Mouse (Mus musculus): ENCODE data around the gene Ptpn9. TPM values are rescaled to one million over a fixed set of nuclear protein-coding genes. Genes with fewer than 3 reads are reported as not detected.
A peak's percentile ranks its signal among the peaks of the same experiment; 100 is the strongest.

The Ptpn9 gene
- polyA plus RNA-seq, 1 experiment: 20.7 TPM

DNA sequence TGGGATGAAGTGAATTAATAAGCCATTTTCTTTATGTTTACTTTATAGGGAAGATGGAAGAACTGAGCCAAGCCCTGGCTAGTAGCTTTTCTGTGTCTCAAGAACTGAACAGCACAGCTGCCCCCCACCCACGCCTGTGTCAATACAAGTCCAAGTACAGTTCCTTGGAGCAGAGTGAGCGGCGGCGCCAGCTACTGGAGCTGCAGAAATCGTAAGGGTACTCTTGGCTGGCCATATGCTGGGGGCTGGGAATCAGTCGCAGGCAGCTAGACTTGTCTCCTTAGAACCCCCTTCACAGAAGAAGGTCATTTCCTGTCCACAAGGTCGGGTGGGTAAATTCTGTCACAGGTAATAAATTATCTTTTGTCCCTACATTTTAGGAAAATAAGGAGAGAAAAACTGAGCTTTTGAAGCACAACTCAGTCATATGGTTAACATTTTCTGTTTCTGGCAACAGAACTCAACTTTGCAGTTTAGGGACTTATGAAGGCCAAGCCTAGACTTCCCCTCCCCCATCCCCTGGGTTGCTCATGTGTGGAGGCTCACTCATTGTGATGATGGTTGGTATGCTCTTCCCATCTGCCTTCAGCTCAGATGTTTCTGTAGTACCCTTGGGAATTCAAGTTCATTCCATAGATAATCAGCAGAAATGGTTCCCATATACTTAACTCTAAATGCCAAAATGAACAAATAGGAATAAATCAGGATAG lies 37.6 kb upstream of the Ptpn9 start:
- H3K27me3 ChIP-seq (replicated peaks; ENCODE audit: control insufficient read depth, insufficient read depth, low read length): no peaks in the 10 kb centered on the region
- H3K27ac ChIP-seq (ENCODE audit: insufficient read depth, low read depth, low read length): no peak overlapping the region
- H3K4me3 ChIP-seq (ENCODE audit: insufficient read depth, low read depth, low read length): no peak overlapping the region
- no peaks in the 10 kb centered on the region for H3K4me1 ChIP-seq (ENCODE audit: control insufficient read depth, insufficient read depth, low read length)
- WGBS: 53% methylated on average over 7 of the region's 7 CpGs
- TF ChIP-seq POLR2A (IDR thresholded peaks at IDR 0.05; ENCODE audit: low read depth, low read length) (no peak), CTCF (conservative IDR thresholded peaks at IDR 0.05; ENCODE audit: insufficient read depth, insufficient read length, low read depth, low read length) (no peak)
- no peak for DNase-seq
- H3K36me3 ChIP-seq (ENCODE audit: control insufficient read depth, insufficient read depth, low read length): no peaks in the 10 kb centered on the region

DNA sequence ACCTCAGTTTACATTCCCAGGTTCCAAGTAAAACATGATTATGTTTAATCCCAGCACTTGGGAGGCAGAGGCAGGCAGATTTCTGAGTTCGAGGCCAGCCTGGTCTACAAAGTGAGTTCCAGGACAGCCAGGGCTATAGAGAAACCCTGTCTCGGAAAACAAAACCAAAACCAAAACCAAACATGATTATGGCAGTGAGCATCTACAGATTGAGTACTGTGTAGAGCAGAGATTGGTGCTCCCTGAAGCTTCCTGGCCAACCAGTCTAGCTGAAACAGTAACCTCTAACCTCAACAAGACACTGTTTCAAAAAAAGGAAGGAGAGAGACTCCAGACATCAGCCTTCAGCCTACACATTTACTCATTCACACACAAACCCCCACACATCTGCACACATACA lies 36.0 kb upstream of the Ptpn9 start:
- peaks cover 3% of the 10 kb centered on the region; the same call in 1 of the 2 replicates for H3K36me3 ChIP-seq (ENCODE audit: control insufficient read depth, insufficient read depth, low read length)
- 94% methylated on average over 2 of the region's 2 CpGs for WGBS
- no peaks in the 10 kb centered on the region for H3K27me3 ChIP-seq (replicated peaks; ENCODE audit: control insufficient read depth, insufficient read depth, low read length)
- no peak overlapping the region for H3K27ac ChIP-seq (ENCODE audit: insufficient read depth, low read depth, low read length)
- DNase-seq: no peak
- H3K4me3 ChIP-seq (ENCODE audit: insufficient read depth, low read depth, low read length): no peak overlapping the region
- no peak for TF ChIP-seq CTCF (conservative IDR thresholded peaks at IDR 0.05; ENCODE audit: insufficient read depth, insufficient read length, low read depth, low read length)
- TF ChIP-seq POLR2A (IDR thresholded peaks at IDR 0.05; ENCODE audit: low read depth, low read length): no peak
- H3K4me1 ChIP-seq (ENCODE audit: control insufficient read depth, insufficient read depth, low read length): no peaks in the 10 kb centered on the region

DNA sequence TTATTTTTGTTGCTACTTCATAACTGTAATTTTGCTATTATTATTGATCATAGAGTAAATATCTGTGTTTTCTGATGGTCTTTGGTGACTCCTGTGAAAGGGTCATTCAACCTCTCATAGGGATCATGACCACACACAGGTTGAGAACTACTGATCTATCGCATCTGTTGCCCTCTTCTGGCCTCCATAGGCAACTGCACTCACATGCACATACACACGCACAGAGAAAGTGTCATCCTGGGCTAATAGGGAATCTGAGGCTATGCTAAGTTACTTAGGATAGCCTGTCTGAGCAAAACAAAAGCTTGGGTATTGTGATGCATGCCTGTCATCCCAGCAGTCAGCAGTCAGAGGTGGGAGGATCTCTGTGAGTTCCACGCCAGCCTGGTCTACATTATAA lies 33.1 kb upstream of the Ptpn9 start:
- DNase-seq: no peak
- no peaks in the 10 kb centered on the region for H3K4me1 ChIP-seq (ENCODE audit: control insufficient read depth, insufficient read depth, low read length)
- WGBS: 98% methylated on average over 3 of the region's 3 CpGs
- no peak overlapping the region for H3K27ac ChIP-seq (ENCODE audit: insufficient read depth, low read depth, low read length)
- H3K27me3 ChIP-seq (replicated peaks; ENCODE audit: control insufficient read depth, insufficient read depth, low read length): no peaks in the 10 kb centered on the region
- H3K4me3 ChIP-seq (ENCODE audit: insufficient read depth, low read depth, low read length): no peak overlapping the region
- TF ChIP-seq CTCF (conservative IDR thresholded peaks at IDR 0.05; ENCODE audit: insufficient read depth, insufficient read length, low read depth, low read length): peak; percentile 16; the same call in 1 of the 2 replicates
- TF ChIP-seq POLR2A (IDR thresholded peaks at IDR 0.05; ENCODE audit: low read depth, low read length): no peak
- peaks cover 5% of the 10 kb centered on the region for H3K36me3 ChIP-seq (ENCODE audit: control insufficient read depth, insufficient read depth, low read length)

DNA sequence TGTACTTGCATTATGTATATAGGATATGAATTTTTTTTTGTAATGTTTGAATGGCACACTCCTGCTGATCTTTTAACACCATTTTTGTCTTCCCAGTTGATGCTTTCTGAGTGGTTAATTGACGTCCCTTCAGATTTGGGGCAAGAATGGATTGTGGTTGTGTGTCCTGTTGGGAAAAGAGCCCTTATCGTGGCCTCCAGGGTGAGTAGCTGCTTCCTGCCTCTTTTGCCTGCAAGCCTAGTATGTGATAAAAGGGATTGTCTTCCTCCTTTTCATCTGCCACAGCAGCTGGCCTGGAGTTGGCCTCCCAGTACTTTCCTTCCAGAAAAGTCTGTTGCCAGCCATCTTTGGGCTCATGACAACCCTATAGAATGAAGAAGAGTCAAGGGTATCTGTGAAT lies 24.6 kb upstream of the Ptpn9 start:
- 79% methylated on average over 2 of the region's 2 CpGs for WGBS
- H3K36me3 ChIP-seq (ENCODE audit: control insufficient read depth, insufficient read depth, low read length): no peaks in the 10 kb centered on the region; the same call in none of the 2 replicates
- H3K27me3 ChIP-seq (replicated peaks; ENCODE audit: control insufficient read depth, insufficient read depth, low read length): no peaks in the 10 kb centered on the region
- H3K4me3 ChIP-seq (ENCODE audit: insufficient read depth, low read depth, low read length): no peak overlapping the region
- H3K4me1 ChIP-seq (ENCODE audit: control insufficient read depth, insufficient read depth, low read length): no peaks in the 10 kb centered on the region
- DNase-seq: no peak
- TF ChIP-seq CTCF (conservative IDR thresholded peaks at IDR 0.05; ENCODE audit: insufficient read depth, insufficient read length, low read depth, low read length) (no peak), POLR2A (IDR thresholded peaks at IDR 0.05; ENCODE audit: low read depth, low read length) (no peak)
- H3K27ac ChIP-seq (ENCODE audit: insufficient read depth, low read depth, low read length): no peak overlapping the region

DNA sequence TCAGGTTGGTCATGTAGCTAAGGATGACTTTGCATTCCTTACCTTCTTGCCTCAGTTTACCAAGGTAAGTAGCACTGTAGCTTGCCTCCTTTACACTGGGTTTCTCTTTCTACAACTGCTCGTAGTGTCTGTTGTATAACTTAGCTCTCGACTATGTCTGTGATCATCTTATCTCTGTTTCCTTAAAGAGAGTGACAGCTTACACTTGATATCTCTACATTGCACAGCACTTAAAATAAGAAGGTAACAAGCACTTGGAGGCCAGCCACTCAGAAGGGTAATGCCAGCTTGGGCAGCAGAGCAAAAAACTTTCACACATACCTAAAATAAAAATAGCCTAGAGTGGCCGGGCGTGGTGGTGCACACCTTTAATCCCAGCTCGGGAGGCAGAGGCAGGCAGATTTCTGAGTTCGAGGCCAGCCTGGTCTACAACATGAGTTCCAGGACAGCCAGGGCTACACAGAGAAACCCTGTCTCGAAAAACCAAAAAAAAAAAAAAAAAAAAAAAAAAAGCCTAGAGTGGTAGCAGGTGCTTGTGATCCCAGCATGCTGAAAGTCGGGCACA lies 20.7 kb upstream of the Ptpn9 start:
- H3K27ac ChIP-seq (ENCODE audit: insufficient read depth, low read depth, low read length): no peak overlapping the region
- no peaks in the 10 kb centered on the region for H3K27me3 ChIP-seq (replicated peaks; ENCODE audit: control insufficient read depth, insufficient read depth, low read length)
- 91% methylated on average over 8 of the region's 8 CpGs for WGBS
- H3K4me3 ChIP-seq (ENCODE audit: insufficient read depth, low read depth, low read length): no peak overlapping the region
- H3K4me1 ChIP-seq (ENCODE audit: control insufficient read depth, insufficient read depth, low read length): no peaks in the 10 kb centered on the region
- no peaks in the 10 kb centered on the region; the same call in none of the 2 replicates for H3K36me3 ChIP-seq (ENCODE audit: control insufficient read depth, insufficient read depth, low read length)
- TF ChIP-seq CTCF (conservative IDR thresholded peaks at IDR 0.05; ENCODE audit: insufficient read depth, insufficient read length, low read depth, low read length): no peak
- no peak for TF ChIP-seq POLR2A (IDR thresholded peaks at IDR 0.05; ENCODE audit: low read depth, low read length)
- DNase-seq: no peak

DNA sequence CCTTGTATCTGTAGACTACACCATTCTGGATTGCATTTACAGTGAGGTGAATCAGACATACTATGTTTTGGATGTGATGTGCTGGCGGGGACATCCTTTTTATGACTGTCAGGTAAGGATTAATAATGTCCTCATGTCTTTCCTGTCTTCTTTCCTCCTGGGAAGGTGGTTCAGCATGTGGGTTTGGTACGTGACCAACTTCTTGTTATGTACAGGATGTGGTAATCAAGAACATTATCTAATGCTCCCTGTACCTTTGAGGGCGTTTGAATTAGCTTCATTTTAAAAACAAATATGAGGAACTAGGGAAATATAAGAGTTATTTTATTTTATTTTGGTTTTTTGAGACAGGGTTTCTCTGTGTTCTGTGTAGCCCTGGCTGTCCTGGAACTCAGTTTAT lies 19.5 kb upstream of the Ptpn9 start:
- Histone ChIP-seq H3K4me3 (ENCODE audit: insufficient read depth, low read depth, low read length) (no peak overlapping the region), H3K27me3 (replicated peaks; ENCODE audit: control insufficient read depth, insufficient read depth, low read length) (no peaks in the 10 kb centered on the region), H3K36me3 (ENCODE audit: control insufficient read depth, insufficient read depth, low read length) (no peaks in the 10 kb centered on the region; the same call in none of the 2 replicates), H3K27ac (ENCODE audit: insufficient read depth, low read depth, low read length) (no peak overlapping the region), H3K4me1 (ENCODE audit: control insufficient read depth, insufficient read depth, low read length) (no peaks in the 10 kb centered on the region)
- no peak for DNase-seq
- WGBS: 75% methylated on average over 3 of the region's 3 CpGs
- no peak for TF ChIP-seq CTCF (conservative IDR thresholded peaks at IDR 0.05; ENCODE audit: insufficient read depth, insufficient read length, low read depth, low read length)
- TF ChIP-seq POLR2A (IDR thresholded peaks at IDR 0.05; ENCODE audit: low read depth, low read length): no peak

DNA sequence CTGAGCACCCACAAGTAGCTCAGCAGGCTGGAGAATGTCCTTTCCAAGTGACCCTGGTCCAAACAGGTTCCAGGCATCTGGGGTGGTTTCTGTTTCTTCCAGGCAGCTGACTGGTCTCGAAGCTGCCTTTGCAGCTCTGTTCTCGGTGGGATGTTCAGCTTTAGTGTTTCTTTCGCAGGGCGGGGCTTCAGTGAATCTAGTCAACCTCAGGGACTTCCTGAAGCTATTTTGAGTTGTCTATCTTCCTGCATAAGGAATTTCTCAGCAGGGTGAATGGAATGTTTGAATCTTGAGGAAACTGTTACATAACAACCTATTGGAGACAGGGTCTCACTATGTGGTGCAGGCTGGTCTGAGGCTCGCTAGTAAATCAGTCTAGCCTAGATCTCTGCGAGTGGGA lies 14.5 kb upstream of the Ptpn9 start:
- 96% methylated on average over 6 of the region's 6 CpGs for WGBS
- no peaks in the 10 kb centered on the region for H3K27me3 ChIP-seq (replicated peaks; ENCODE audit: control insufficient read depth, insufficient read depth, low read length)
- TF ChIP-seq POLR2A (IDR thresholded peaks at IDR 0.05; ENCODE audit: low read depth, low read length): no peak
- TF ChIP-seq CTCF (conservative IDR thresholded peaks at IDR 0.05; ENCODE audit: insufficient read depth, insufficient read length, low read depth, low read length): no peak
- DNase-seq: no peak
- H3K36me3 ChIP-seq (ENCODE audit: control insufficient read depth, insufficient read depth, low read length): no peaks in the 10 kb centered on the region; the same call in none of the 2 replicates
- H3K4me3 ChIP-seq (ENCODE audit: insufficient read depth, low read depth, low read length): no peak overlapping the region
- H3K27ac ChIP-seq (ENCODE audit: insufficient read depth, low read depth, low read length): no peak overlapping the region
- no peaks in the 10 kb centered on the region for H3K4me1 ChIP-seq (ENCODE audit: control insufficient read depth, insufficient read depth, low read length)

All from kidney, adult 2 months (tissue).